ENCODE assay signal across 33 mouse cellular contexts in genomic region chr5:106055221-106055620, GRCm38 (mm10).
DNase-seq lines count a peak whose midpoint lies in the region; ATAC-seq and TF ChIP-seq lines count a peak whose summit lies in the region.
"Had no signal": no experiment of that assay in that cellular context is flagged by ENCODE, and none has a peak within 500 bp of the region (broad histone marks: within the 10 kb centered on the region; RNA-seq: fewer than 3 reads in every experiment).

No protein-coding gene starts in this region.

- H3K36me3 ChIP-seq in kidney, embryonic 14.5 days (ENCODE audit: control insufficient read depth, insufficient read depth, low read length) = no peaks in the 10 kb centered on the region
- H3K36me3 ChIP-seq: embryonic facial prominence, embryonic 10.5 days; embryonic facial prominence, embryonic 15.5 days; hindbrain, embryonic 13.5 days; limb, embryonic 10.5 days; limb, embryonic 15.5 days; liver, embryonic 13.5 days; midbrain, embryonic 15.5 days; neural tube, embryonic 15.5 days had no signal

- no peak overlapping the region for H3K4me2 ChIP-seq in kidney, embryonic 14.5 days (replicated peaks; ENCODE audit: low read depth, low read length)
- H3K4me2 ChIP-seq: embryonic facial prominence, embryonic 15.5 days; heart, embryonic 11.5 days; hindbrain, embryonic 13.5 days; limb, embryonic 15.5 days; liver, embryonic 13.5 days; midbrain, embryonic 15.5 days; neural tube, embryonic 15.5 days had no signal

- no peak overlapping the region for H3K27ac ChIP-seq in layer of hippocampus, adult 2 months
- no peak overlapping the region for H3K27ac ChIP-seq in kidney, embryonic 14.5 days (ENCODE audit: low read depth, low read length)
- H3K27ac ChIP-seq: embryonic facial prominence, embryonic 10.5 days; embryonic facial prominence, embryonic 15.5 days; gastrocnemius, adult 2 months; hindbrain, embryonic 13.5 days; limb, embryonic 10.5 days; limb, embryonic 15.5 days; liver, embryonic 13.5 days; macrophage; midbrain, embryonic 15.5 days; neural tube, embryonic 15.5 days; stomach, postnatal 0 days had no signal

- ATAC-seq in kidney, embryonic 14.5 days (ENCODE audit: low FRiP score, low TSS enrichment) = no peak
- ATAC-seq: CD4-positive, CD25-positive, alpha-beta regulatory T cell, adult 4 months; forebrain, embryonic 14.5 days; lung, postnatal 0 days; midbrain, embryonic 15.5 days had no signal

- peak; percentile 44 for TF ChIP-seq CTCF in layer of hippocampus, adult 2 months (conservative IDR thresholded peaks at IDR 0.05)

- DNase-seq in cerebellum, postnatal 25 days = peak; percentile 31
- DNase-seq in cerebellum, adult 11-12 months = no peak
- DNase-seq in layer of hippocampus, adult 18-20 months (ENCODE audit: low spot score in 2 of 2) = peak; percentile 11 to 54
- DNase-seq in layer of hippocampus, adult 11-12 months (ENCODE audit: low spot score) = no peak
- peak in 1 of 2 experiments; percentile 43 for DNase-seq in layer of hippocampus, adult 2 months (ENCODE audit: low spot score in 2 of 2)
- peak; percentile 15 to 31 for DNase-seq in layer of hippocampus, postnatal 10 days (ENCODE audit: low spot score in 2 of 2)
- DNase-seq in lung, postnatal 10 days = no peak
- DNase-seq: adrenal gland, postnatal 14 days; gastrocnemius, adult 2 months; gastrocnemius, postnatal 36 days; heart, adult 18-20 months; heart, postnatal 36 days; kidney, adult 11 months; kidney, postnatal 10 days; liver, embryonic 13.5 days; lung, adult 18-20 months; right cerebral cortex, postnatal 25 days; thymus, adult 18-20 months; thymus, postnatal 25 days had no signal

- WGBS in kidney, embryonic 14.5 days = 37% methylated on average over 8 of the region's 8 CpGs

- no peak overlapping the region for H3K4me3 ChIP-seq in layer of hippocampus, adult 2 months
- H3K4me3 ChIP-seq in kidney, embryonic 14.5 days (ENCODE audit: low read length) = no peak overlapping the region
- H3K4me3 ChIP-seq: embryonic facial prominence, embryonic 10.5 days; embryonic facial prominence, embryonic 15.5 days; gastrocnemius, adult 2 months; hindbrain, embryonic 13.5 days; limb, embryonic 10.5 days; limb, embryonic 15.5 days; liver, embryonic 13.5 days; midbrain, embryonic 15.5 days; neural tube, embryonic 15.5 days had no signal

- no peaks in the 10 kb centered on the region for H3K9me3 ChIP-seq in kidney, embryonic 14.5 days (ENCODE audit: control insufficient read depth, low read length)
- H3K9me3 ChIP-seq: embryonic facial prominence, embryonic 10.5 days; embryonic facial prominence, embryonic 15.5 days; hindbrain, embryonic 13.5 days; limb, embryonic 10.5 days; limb, embryonic 15.5 days; liver, embryonic 13.5 days; midbrain, embryonic 15.5 days had no signal

- no peaks in the 10 kb centered on the region for H3K27me3 ChIP-seq in kidney, embryonic 14.5 days (ENCODE audit: control insufficient read depth, insufficient read depth, low read length)
- H3K27me3 ChIP-seq: embryonic facial prominence, embryonic 15.5 days; hindbrain, embryonic 13.5 days; limb, embryonic 15.5 days; liver, embryonic 13.5 days; midbrain, embryonic 15.5 days; neural tube, embryonic 15.5 days had no signal

- H3K4me1 ChIP-seq in kidney, embryonic 14.5 days (ENCODE audit: control insufficient read depth, insufficient read depth, low read length) = no peaks in the 10 kb centered on the region
- H3K4me1 ChIP-seq: embryonic facial prominence, embryonic 15.5 days; limb, embryonic 15.5 days; liver, embryonic 13.5 days; midbrain, embryonic 15.5 days had no signal

- H3K9ac ChIP-seq in kidney, embryonic 14.5 days (ENCODE audit: low read depth, low read length) = no peak overlapping the region
- H3K9ac ChIP-seq: embryonic facial prominence, embryonic 15.5 days; hindbrain, embryonic 13.5 days; limb, embryonic 15.5 days; liver, embryonic 13.5 days; midbrain, embryonic 15.5 days; neural tube, embryonic 15.5 days had no signal

Comparison
In these comparisons a context has a peak if more than half of its experiments do, and no peak if none do; other contexts are left out.
1. DNase-seq: peak in cerebellum, postnatal 25 days (2 of 2), layer of hippocampus, adult 18-20 months (2 of 2) and layer of hippocampus, postnatal 10 days (2 of 2); none in cerebellum, adult 11-12 months (single experiment), layer of hippocampus, adult 11-12 months (single experiment) and lung, postnatal 10 days (single experiment).